Mouse (Mus musculus): ENCODE results near the gene Lias.

Gene Lias

DNA sequence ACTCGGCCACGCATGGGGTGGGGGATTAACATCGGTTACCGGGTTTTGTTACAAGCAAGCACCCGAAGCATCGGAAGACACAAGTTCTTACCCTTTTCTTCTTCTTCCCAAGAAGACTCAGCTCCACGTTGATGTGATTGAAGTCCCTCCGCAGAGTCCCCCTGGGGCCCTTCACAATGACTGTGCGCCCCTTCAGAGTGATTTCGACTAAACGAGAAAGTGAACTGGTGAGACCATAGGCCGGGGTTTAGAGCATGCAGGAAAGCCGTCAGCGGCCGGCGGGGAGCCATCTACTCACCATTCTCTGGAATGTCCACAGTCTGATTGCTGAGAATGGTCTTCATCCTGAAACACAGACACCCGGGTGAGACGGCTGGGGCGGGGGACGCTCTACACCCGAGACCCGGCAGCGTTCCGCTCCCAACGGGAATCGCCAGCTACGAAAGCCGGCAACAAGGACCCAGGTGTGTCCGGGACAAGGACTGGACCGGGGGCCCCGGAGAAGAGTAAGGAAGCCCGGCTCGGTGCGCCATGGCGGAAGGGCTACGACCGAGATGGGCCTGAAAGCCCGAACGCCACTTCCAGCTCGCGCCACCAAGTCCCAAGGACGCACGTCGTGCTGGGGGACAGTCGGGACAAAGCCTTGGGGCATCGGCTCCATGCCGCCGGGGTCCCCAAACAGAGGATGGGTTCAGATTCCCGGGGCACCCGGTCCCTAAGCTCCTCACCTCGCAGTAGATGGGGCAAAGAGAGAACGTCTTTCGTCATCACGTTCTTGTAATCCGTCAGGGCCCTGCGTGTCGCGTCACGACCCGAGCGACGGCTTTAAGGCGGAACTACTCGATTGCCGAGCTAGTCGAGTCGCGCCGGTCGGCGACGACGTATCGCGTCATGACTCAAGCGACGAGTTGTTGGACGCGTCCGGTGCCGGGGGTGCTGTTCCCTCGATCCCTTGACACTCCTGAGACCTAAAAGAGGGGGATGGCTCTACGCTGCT, at the start of gene Lias, which contains the start of gene Rpl9:
Gene Lias, plus strand, starts transcription at position 850 of the 997 bp plus-strand sequence.
Gene Rpl9, minus strand, starts transcription at position 797 of the 997 bp plus-strand sequence.
- DNase-seq (ENCODE audit: low spot score) = peak; percentile 97

DNA sequence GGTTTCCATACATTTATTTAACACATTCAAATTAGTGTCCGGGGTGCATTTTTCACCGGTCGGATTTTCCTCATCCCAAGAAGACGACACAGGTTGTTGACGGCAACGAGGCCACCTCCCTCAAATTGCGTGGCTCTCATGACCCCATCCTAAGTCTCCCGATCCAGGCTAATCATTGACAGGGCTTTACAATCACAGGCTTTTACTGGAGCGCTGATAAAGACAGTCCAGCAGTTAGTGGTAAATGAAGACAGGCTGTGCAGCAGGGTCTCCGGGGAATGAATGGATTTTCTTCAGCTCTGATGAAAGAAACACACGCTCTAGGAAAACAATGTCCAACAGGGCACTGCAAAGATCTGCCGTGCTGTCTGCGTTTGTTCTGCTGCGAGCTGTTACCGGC, 43.1 kb upstream of the Lias start, which contains the start of gene Klb:
Gene Klb, plus strand, starts transcription at position 147 of the 400 bp plus-strand sequence.
- no peak for DNase-seq (ENCODE audit: low spot score)

DNA sequence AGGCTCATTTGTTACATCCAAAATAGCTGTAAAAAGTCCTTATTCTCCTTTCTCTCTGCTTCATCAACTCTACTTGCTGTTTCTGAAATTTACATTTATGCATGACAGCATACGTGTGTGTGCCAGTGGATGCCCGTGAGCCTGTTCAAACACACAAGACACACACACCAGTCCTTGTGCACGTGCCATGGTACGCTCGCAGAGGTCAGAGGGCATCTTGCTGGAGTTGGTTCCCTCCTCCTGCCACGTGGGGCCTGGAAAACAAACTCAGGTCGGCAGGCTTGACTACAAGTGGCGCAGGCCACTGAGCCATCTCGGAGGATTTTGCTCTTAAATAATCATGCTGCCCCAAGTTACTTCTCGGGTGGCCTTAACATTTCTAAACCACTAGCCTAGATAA, 40.8 kb upstream of the Lias start:
- no peak for DNase-seq (ENCODE audit: low spot score)

DNA sequence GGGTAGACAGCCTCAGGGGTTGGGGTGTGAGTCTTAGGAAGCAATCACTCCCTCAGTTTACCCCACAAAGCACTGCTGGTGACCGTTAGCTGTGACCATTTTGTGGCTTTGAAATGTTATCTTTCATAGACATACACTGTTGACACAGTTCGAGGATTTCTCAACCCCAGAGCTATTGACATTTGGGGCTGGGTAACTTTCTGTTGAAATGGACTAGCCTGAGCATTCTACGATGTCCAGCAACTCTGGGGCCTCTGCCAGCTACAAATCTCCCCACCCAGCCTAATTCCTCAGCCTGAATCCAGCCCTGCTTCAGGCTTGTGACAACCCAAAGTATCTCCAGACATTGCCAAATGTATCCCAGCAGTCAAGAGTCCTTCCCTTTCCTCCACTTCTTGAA, 37.2 kb upstream of the Lias start:
- DNase-seq (ENCODE audit: low spot score) = no peak

DNA sequence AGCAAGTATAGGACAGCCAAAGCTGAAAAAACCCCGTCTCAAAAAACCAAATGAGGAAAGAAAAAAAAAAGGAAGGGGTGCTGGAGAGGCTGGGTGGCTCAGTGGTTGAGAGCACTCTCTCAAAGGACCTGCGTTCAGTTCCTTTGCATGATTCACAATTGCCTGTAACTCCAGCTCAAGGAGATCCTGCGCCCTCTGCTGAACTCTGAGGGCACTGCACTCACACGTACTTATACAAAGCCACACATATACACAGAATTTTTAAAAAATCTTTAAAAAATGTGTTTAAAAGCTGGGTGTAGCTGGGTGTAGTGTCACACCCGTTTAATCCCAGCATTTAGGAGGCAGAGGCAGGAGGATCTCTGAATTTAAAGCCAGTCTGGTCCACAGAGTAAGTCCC, 36.3 kb upstream of the Lias start:
- no peak for DNase-seq (ENCODE audit: low spot score)

DNA sequence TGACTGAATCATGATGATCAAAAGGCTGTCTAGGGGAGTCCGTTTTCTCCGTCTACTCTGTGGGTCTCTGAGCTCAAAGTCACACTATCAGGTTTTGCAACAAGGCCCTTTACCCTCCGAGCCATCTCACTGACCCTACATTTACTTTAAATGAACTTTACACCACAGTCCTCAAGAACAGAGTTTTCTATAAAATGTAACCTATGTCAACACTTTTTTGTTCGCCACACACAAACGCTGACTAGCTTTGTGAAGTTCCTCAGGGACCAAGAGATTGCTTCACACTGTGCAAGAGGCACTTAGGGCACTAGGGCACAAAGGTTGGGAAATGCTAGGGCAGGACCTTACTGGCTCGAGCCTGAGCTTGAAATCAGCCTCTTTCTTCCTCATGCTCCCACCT, 34.4 kb upstream of the Lias start:
- DNase-seq (ENCODE audit: low spot score) = no peak

DNA sequence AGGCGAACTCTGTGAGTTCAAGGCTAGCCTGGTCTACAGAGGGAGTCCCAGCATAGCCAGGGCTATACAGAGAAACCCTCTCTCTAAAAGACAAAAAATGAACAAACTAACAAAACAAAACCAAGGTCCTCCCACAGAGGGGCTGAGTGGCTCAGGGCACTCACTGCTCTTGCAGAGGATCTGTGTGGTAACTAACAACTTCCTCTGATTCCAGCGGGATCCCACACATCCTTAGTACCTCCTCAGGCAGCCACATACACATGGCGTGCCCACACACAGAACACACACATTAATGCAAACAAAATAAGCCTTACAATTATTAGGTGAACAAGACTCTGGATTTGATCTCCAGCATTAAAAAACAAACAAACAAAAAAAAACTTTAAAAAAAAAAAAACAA, 33.5 kb upstream of the Lias start:
- no peak for DNase-seq (ENCODE audit: low spot score)

DNA sequence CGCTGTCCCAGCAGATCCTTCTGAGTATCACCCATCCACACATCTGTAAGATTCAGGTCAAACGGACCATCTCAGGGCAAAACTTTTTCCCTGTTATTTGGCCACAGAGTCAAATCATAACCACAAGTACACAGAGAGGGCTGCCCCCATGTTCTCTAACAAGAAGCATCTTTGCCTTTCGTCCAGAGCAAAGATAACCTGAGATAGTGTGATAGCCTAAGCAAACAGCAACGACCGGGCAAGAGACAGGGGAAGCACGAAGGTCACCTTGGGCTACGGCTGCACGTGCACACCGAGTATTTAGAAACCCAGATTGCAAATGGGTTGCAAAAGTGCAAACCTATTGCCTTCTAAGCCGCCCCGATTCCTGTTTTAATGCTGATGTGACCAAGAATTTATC, 23.5 kb upstream of the Lias start:
- no peak for DNase-seq (ENCODE audit: low spot score)

DNA sequence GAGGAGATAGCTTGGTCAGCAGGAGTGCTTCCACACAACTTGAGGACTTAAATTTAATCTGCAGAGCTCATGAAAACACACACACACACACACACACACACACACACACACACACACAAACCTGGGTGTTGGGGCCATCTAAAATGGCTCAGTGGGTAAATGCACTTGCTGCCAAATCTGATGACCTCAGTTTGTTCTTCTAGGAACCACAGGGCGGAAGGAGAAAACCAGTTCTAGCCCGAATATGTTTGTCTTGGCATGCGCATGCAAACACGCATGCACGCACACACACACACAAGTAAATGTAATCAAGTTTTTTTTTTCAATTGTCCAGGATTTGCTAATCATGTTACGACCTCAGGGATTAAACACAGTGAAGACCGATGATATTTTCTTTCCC, 19.7 kb upstream of the Lias start:
- no peak for DNase-seq (ENCODE audit: low spot score)

DNA sequence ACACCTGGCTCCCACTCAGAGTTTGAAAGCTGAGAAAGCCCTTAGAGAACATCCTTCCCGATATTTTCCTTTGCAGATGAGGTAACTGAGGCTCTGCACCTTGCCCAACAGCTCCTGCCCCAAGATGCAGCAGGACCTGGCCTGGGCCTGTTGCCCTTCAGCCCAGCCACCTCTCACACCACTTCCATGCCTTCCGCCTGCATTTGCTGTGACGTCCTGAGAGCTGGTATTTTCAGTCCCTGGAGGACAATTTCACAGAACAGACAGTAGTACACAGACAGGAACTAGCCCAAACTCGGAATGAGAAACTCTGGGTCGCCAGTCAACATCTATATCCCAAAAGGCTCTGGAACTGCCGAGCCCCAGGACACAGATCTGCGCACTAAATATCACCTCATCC, 16.6 kb upstream of the Lias start:
- DNase-seq (ENCODE audit: low spot score) = no peak

DNA sequence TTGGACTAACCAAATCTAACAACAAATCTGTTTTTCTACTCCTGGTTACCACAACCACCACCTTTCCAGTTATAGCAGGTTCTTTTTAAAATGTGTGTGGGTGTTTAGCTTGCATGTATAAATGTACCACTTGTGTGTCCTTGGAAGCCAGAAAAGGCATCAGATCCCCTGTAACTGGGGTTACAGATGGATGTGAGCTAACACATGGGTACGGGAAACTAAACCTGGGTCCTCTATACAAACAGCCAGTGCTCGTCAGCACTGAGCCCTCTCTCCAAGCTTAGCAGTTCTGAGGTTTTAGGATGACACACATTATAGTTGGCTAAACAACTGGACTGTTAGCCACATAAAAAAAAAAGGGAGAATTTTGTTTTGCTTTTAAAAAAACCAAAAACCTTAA, 5.6 kb upstream of the Lias start:
- no peak for DNase-seq (ENCODE audit: low spot score)

DNA sequence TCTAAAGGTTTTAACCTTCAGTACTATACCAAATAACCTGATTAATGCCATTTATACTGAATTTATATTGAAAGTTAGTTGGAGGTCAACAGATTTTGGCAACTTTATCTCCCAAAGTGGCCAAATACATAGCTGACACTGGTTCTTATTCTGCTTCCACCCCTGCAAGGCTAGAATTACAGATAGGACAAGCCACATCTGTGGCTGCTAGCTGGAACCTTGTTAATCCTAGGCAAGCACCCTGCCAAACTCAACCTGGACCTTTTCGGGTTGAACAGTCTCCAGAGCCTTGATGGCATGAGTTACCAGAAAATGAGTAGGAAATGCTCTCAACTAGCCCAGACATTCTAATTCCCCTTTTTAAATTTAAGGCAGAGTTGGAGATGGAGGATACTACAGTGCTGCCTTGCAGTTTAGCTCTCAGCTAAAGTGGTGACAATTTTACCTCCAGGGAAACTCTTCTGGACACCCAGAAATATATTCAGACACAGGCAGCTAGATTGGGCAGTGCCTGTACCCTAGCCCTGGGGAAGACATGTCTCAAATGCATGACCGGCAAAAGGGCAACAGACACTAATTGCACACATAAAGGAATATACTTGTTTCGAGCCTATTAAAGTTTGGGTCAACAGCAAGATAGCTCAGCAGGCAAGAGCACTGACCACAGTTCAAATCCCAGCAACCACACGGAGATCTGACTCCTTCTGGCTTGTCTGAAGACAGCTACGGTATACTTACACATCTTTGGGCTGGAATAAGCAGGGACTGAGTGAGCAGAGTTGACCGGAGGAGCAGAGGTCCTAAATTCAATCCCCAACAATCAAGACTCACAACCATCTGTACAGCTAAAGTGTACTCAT, 4.1 kb upstream of the Lias start:
- DNase-seq (ENCODE audit: low spot score) = no peak

DNA sequence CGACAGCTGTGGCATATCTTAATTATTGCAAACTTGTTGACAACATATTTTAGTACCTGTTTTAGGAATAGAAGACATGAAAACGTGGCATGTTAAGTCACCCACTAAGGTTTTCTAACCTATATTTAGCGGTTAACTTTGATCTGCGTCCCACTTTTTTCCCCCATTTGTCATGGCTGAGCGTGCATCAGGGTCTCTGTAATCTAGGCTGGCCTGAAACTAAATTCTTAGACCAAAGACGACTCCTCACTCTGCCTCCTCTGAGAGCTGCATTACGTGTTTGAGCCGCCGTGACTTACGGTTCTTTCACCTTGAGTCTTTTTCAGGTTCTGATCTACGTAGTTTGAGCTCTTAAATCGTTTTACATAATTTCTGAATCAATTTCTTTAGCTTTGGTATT, 456 bp downstream of the Lias start:
- DNase-seq (ENCODE audit: low spot score) = no peak

DNA sequence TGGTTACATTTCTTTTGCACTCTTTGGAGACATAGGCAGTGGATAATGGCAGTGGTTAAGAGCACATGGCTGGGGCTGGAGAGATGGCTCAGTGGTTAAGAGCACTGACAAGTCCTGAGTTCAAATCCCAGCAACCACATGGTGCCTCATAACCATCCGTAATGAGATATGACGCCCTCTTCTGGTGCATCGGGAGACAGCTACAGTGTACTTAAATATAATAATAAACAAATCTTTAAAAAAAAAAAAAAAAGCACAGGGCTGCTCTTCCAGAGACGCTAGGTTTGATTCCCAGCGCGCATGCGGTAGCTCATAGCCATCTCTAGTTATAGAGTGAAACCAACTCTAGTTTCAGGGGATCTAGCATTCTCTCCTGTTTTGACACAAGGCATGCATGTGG, 3.1 kb downstream of the Lias start:
- DNase-seq (ENCODE audit: low spot score) = no peak

DNA sequence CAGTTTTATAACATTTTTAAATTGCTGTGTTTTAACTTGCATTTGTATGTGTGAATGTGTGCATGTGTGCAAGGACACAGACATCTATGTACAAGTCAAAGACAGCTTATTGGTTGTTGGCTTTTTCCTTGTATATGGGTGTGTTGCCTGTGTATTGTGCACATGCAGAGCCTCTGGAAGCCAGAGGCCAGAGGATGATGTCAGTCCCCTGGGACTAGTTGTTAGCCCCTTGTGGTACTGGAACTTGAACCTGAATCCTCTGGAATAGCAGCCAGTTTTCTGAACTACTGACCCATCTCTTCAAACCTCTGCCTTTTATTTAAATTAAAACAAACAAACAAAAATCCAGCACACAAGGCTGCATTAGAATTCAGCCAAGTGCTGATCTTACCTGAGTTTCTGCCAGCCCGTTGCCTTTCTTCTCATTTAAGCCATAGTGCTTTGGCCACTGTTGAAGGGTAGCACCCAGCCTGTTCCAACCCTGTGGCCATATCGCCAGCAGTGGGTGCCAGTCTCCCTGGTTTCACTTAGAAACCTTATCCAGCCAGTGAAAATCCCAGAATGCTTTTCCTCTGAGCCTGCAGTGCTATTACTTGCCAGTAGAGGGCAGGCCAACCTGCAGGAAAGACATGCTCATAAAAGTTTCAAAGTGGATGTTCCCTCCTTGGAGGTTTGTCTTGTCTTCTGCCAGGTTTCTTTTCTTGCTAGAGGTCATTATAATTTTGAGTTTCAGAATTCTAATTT, 10.1 kb downstream of the Lias start:
- peak; percentile 84 for DNase-seq (ENCODE audit: low spot score)

DNA sequence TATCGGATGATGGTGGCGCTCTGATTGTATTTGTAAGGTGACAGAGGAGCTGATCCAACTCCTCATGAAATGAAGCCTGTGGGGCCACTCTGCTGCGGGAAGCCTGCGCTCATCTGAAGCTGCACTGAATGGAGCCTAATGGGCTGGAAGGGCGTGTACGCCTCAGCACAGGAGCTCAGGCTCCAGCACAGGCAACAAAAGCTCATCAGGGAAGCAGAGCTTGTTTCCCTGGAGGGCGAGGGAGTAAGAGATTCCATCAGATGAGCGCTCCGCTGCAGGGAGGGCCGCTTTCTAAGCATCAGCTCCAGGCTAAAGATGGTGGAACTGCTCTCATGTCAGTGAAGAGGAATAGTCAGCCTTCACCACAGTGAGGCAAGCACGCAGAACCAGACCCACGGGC, 16.7 kb downstream of the Lias start:
- no peak for DNase-seq (ENCODE audit: low spot score)

DNA sequence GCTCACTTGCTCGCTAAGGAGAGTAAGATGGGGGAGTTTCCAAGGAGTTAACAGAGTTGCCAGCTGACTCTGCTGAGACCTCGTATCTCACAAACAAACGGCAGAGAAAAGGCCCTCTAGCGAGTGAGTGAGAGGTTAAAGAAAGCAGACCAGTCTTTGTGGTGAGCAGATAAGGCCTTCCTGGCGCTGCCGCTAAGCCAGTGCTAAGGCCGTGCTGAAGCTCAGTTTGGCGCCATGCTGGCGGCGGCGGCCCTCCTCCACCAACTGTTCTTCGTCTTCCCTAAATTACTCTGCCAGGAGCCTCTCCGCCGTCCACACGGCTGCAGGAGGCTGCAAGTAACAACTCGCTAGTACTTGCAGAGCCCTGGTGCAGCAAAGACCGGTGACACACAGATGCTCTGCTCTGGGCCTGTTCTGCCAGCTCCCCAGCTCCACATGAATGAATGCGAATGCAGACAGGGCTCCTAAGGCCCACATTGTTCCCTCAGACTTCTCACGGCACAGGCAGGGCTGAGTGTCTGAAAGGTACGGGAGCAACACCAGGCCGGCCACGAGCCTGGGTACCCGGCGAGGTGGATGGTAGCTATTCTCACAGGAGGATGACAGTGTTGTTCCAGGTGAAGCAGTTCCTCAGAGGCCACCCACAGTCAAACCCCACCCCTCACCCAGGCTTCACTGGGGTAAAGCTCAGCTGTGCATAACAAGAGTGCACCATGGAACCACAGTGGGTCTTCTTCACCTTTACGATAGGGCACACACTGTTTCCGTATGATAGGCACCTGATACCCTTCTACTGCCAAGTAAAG, 24.6 kb downstream of the Lias start:
- no peak for DNase-seq (ENCODE audit: low spot score)

DNA sequence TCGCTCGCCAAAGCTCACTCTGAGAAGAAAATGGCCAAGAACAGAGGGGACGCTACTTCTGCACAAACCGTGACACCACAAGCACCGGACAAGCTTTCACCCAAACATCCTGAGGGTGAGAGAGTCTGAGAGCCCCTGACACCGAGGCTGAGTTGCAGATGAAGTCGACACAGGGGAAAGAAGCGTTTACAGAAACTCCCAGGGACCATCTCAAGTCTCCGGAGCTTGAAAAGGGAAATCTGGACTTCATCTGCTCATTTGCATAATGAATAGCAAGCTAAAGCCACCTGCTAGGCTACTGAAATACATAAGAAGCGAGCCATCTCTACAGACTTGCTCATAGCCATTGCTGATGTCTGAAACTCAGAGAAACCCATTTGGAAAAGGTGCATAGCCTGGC, 27.8 kb downstream of the Lias start:
- DNase-seq (ENCODE audit: low spot score) = no peak

DNA sequence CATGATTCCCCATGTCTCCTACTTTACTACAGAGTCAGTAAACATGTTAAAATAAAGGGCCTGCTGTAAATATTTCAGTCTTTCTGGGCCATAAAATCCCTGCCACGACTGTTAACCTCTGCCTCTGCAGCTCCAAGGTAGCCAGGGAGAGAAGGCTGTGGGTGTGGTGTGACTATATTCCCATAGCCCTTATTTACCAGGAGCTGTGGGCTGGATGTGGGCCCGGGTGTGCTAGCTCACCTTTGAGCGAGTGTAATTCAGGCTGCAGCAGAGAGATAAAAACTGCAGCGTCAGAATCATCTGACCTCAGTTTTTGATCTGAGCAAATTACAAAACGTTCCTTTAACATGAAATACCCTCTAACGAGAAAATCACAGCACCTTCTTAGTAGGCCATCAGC, 29.5 kb downstream of the Lias start:
- no peak for DNase-seq (ENCODE audit: low spot score)

DNA sequence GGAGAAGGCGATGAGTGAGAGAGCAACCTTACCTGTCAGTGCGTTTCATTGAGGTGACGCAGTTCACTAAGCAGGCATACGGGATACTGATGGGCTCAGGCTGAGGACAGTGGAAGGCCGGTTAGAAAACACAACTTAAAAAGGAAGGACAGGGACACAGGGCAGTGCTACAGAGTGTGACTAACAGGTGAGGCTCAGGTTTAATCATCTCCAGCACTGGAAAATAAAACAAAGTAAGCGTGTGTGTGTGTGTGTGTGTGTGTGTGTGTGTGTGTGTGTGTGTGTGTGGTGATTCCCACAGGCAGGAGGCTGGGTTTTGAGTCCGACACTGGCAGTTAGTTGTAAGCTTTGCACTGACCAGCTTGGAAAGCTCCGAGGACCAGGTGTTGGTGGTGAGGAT, 31.5 kb downstream of the Lias start:
- no peak for DNase-seq (ENCODE audit: low spot score)

DNA sequence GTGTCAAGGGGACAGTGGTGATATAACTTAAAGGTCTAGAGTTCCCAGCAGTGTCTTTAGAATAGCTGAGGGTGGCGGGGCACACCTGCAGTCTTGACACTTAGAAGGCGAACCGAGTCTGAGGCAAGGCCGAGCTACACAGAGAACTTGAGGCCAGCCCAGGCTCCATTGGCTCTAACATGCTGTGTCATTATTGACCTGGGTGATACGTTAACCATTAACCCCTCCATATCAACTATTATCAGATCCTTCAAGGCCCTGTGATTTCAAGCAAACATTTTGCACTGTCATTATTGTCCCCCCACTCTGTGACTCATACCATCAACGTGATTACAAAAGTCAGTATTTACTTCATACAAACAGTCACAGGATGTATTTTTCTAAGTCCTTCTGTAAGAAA, 32.9 kb downstream of the Lias start:
- DNase-seq (ENCODE audit: low spot score) = no peak
